ENCODE assay signal across 8 mouse cellular contexts in the genomic region with DNA sequence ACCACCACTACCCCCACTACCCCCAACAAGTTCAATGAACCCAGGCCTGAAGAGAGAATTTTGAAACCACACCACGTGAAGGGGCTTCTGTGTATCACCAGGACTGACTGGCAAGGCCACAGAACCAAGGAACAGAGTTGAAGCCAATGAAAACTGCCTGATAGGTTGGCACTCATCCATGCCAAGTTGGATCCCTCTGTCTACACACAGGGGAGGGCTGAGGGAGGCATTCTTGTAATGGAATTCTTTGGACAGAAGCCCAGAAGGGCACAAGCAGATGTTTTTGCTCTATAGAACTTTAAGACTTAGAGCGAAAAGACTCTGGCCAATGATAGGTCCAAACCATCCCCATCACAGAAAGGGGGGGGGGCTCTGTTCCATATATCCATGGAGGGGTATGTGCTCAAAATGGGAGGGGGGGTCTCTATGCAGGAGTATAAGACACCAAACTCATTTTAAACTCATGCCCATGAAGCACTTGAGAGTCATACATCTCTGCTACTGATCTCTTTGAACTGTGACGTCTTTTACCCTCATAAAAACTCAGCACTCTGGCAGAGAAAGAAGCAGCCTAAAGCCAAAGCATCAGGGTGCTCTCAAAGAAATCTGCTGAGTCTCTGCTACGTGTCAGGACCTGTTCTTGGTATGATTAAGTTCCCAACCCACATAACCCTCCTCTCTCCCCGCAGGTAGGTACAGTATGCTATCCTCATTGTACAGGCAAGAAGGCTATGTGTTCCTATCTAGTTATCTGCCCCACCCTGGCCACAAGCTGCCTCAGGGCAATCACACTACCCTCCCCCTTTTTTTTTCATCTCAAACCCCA.
DNase-seq lines count a peak whose midpoint lies in the region; ATAC-seq and TF ChIP-seq lines count a peak whose summit lies in the region.

No protein-coding gene starts in this region.

- ATAC-seq in liver, embryonic 12.5 days: no peak

- TF ChIP-seq CTCF in layer of hippocampus, adult 2 months (conservative IDR thresholded peaks at IDR 0.05): no peak

- H3K27me3 ChIP-seq in myocyte (ENCODE audit: control insufficient read depth, insufficient read depth, insufficient read length): no peaks in the 10 kb centered on the region
- 0 out of 2 replicates have a peak, but pooled peaks cover 4% of the 10 kb centered on the region for H3K27me3 ChIP-seq in liver, embryonic 12.5 days (replicated peaks)

- H3K4me1 ChIP-seq in liver, embryonic 12.5 days: no peaks in the 10 kb centered on the region

- H3K79me2 ChIP-seq in myocyte (ENCODE audit: control insufficient read depth, insufficient read depth): no peaks in the 10 kb centered on the region

- H3K36me3 ChIP-seq in myocyte (ENCODE audit: control insufficient read depth, insufficient read depth): no peaks in the 10 kb centered on the region
- no peaks in the 10 kb centered on the region for H3K36me3 ChIP-seq in liver, embryonic 12.5 days

- H3K4me3 ChIP-seq in myocyte: no peak overlapping the region
- no peak overlapping the region for H3K4me3 ChIP-seq in liver, embryonic 12.5 days
- H3K4me3 ChIP-seq in layer of hippocampus, adult 2 months: no peak overlapping the region

- no peak for TF ChIP-seq POLR2A in myocyte (IDR thresholded peaks at IDR 0.05; ENCODE audit: insufficient read length, low read depth)

- H3K9ac ChIP-seq in liver, embryonic 12.5 days: no peak overlapping the region

- DNase-seq in left cerebral cortex, postnatal 4 days: peak; percentile 44
- DNase-seq in left cerebral cortex, adult 18-20 months (ENCODE audit: low spot score in 2 of 2): no peak
- DNase-seq in brain, adult 2 months (ENCODE audit: low read depth, low spot score): peak; percentile 27
- peak; percentile 68 for DNase-seq in heart, postnatal 4 days
- no peak for DNase-seq in right cerebral cortex, postnatal 25 days
- DNase-seq in layer of hippocampus, adult 2 months (ENCODE audit: low spot score in 2 of 2): no peak

- 51% methylated on average over 5 of the region's 5 CpGs for WGBS in liver, embryonic 12.5 days (ENCODE audit: insufficient replicate concordance)

- no peak overlapping the region for H3K27ac ChIP-seq in liver, embryonic 12.5 days
- H3K27ac ChIP-seq in layer of hippocampus, adult 2 months: no peak overlapping the region

- peak overlapping the region; percentile 5 for H3K4me2 ChIP-seq in myocyte (ENCODE audit: low read depth)
- no peak overlapping the region for H3K4me2 ChIP-seq in liver, embryonic 12.5 days

- intact Hi-C loops in left cerebral cortex, postnatal 4 days (cut with DNase I): no loop called here

- H3K9me3 ChIP-seq in liver, embryonic 12.5 days (replicated peaks): no peaks in the 10 kb centered on the region

- no peak overlapping the region for H3ac ChIP-seq in myocyte (ENCODE audit: control insufficient read depth, insufficient read length)

TF ChIP-seq in myocyte, 11 proteins besides CTCF, POLR2A, EP300 and RAD21:
- no peak for TF ChIP-seq USF1 (IDR thresholded peaks at IDR 0.05; ENCODE audit: low read depth)
- no peak for TF ChIP-seq POLR2AphosphoS2 (IDR thresholded peaks at IDR 0.05; ENCODE audit: insufficient read length, low read depth)
- no peak for TF ChIP-seq CEBPB (IDR thresholded peaks at IDR 0.05; ENCODE audit: insufficient read depth, poor library complexity, severe bottlenecking)
- TF ChIP-seq SRF (IDR thresholded peaks at IDR 0.05; ENCODE audit: control insufficient read depth, insufficient read length, low read depth): no peak
TF ChIP-seq in myocyte: peak in this region for 0.

Comparison
In these comparisons a context has a peak if more than half of its experiments do, and no peak if none do; other contexts are left out.
1. DNase-seq: peak in left cerebral cortex, postnatal 4 days (single experiment), brain, adult 2 months (single experiment) and heart, postnatal 4 days (single experiment); none in left cerebral cortex, adult 18-20 months (0 of 2), right cerebral cortex, postnatal 25 days (single experiment) and layer of hippocampus, adult 2 months (0 of 2).